Mouse (Mus musculus): ENCODE measurements at regions not wholly inside any gene's neighbourhood (a gene's known extent, or its start where the extent isn't known, plus 50 kb on each side); places are given as distances from the start of the nearest gene placed in this dataset.

GRCm38 (mm10) chr7:69326311-69326710, 577.3 kb upstream of the Arrdc4 start:
- no peak for DNase-seq

- DNase-seq = no peak
Observed at GRCm38 (mm10) chr7:69277056-69277705, 528.1 kb upstream of the Arrdc4 start.

GRCm38 (mm10) chr7:69276376-69277055, 527.5 kb upstream of the Arrdc4 start:
- DNase-seq = no peak

GRCm38 (mm10) chr7:69273670-69274069, 524.6 kb upstream of the Arrdc4 start:
- DNase-seq = no peak

- no peak for DNase-seq
Observed at GRCm38 (mm10) chr7:69244519-69244918, 495.5 kb upstream of the Arrdc4 start.

GRCm38 (mm10) chr7:69233296-69233695, 484.3 kb upstream of the Arrdc4 start:
- no peak for DNase-seq

- DNase-seq = peak; percentile 3 to 4
Observed at GRCm38 (mm10) chr7:69217871-69218270, 468.8 kb upstream of the Arrdc4 start.
